Mouse (Mus musculus) heart, embryonic 11.5 days (tissue): ENCODE results near the gene Tpcn1. TPM values are rescaled to one million over a fixed set of nuclear protein-coding genes. Genes with fewer than 3 reads are reported as not detected.
A peak's percentile ranks its signal among the peaks of the same experiment; 100 is the strongest.

Experiments used
- ATAC-seq: fragments of 200-750 bp; cut with Nextera tagmentation; replicated peaks from 2 replicates; pipeline ENCODE4 v1.8.0; 2017; ENCODE audit warnings: moderate library complexity; ENCODE audit not compliant: insufficient number of reproducible peaks, low FRiP score, low TSS enrichment
- H3K27ac ChIP-seq: fragments of 300-500 bp; sonication (generic); 2 replicates; pipeline ENCODE4 v1.5.1; 2014; ENCODE audit warnings: mild to moderate bottlenecking, low read depth, low read length
- H3K27me3 ChIP-seq: fragments of 300-500 bp; sonication (generic); 2 replicates; pipeline ENCODE4 v1.6.1; 2014; ENCODE audit warnings: mild to moderate bottlenecking, low read length, mixed read lengths; ENCODE audit not compliant: control insufficient read depth, insufficient read depth
- H3K36me3 ChIP-seq: fragments of 300-500 bp; sonication (generic); 2 replicates; pipeline ENCODE4 v1.6.1; 2014; ENCODE audit warnings: mild to moderate bottlenecking, low read length, moderate library complexity, mixed read lengths; ENCODE audit not compliant: control insufficient read depth, insufficient read depth
- H3K4me1 ChIP-seq: fragments of 300-500 bp; sonication (generic); 2 replicates; pipeline ENCODE4 v1.6.1; 2014; ENCODE audit warnings: low read length; ENCODE audit not compliant: control insufficient read depth, insufficient read depth
- H3K4me2 ChIP-seq: fragments of 300-500 bp; sonication (generic); 2 replicates; pipeline ENCODE4 v1.6.1; 2014; ENCODE audit warnings: mild to moderate bottlenecking, moderate library complexity
- H3K4me3 ChIP-seq: fragments of 300-500 bp; sonication (generic); 2 replicates; pipeline ENCODE4 v1.5.1; 2014; ENCODE audit warnings: low read depth, low read length
- H3K9ac ChIP-seq: fragments of 300-500 bp; sonication (generic); 2 replicates; pipeline ENCODE4 v1.6.1; 2014; ENCODE audit warnings: mild to moderate bottlenecking, low read depth, low read length, moderate library complexity
- H3K9me3 ChIP-seq: fragments of 300-500 bp; sonication (generic); replicated peaks from 2 replicates; pipeline ENCODE4 v1.6.1; 2016; ENCODE audit warnings: low read length; ENCODE audit not compliant: control insufficient read depth
- WGBS: fragments of 180-500 bp; shearing (Covaris S2); extraction: QIAGEN DNeasy Blood & Tissue Kit; methylation state at CpG from one replicate; pipeline ENCODE4 v1.1.7; 2014; ENCODE audit not compliant: insufficient replicate concordance; 5-methylcytosine and 5-hydroxymethylcytosine counted together
- polyA plus RNA-seq: library from polyadenylated mRNA; unstranded; fragments of >200 nt; fragmentation: Nextera tagmentation; extraction: Ambion mirVana; gene quantifications from 2 replicates; pipeline ENCODE4 v1.2.1, GENCODE M21; 2014

The Tpcn1 gene
- polyA plus RNA-seq, 1 experiment from 2014 or later = 19.1 TPM

- Histone ChIP-seq H3K27me3 (peaks cover 3% of the 10 kb centered on the region; the same call in 1 of the 2 replicates), H3K4me3 (no peak overlapping the region), H3K36me3 (no peaks in the 10 kb centered on the region), H3K9me3 (no peaks in the 10 kb centered on the region), H3K27ac (no peak overlapping the region), H3K4me1 (peaks cover 8% of the 10 kb centered on the region; the same call in 1 of the 2 replicates), H3K4me2 (no peak overlapping the region), H3K9ac (no peak overlapping the region)
- 58% methylated on average over 7 of the region's 7 CpGs for WGBS
- ATAC-seq = no peak
Measured at GRCm38 (mm10) chr5:120592141-120592540, 3.7 kb upstream of the Tpcn1 start.

- Histone ChIP-seq H3K4me3 (no peak overlapping the region), H3K4me1 (peaks cover 18% of the 10 kb centered on the region), H3K27me3 (no peaks in the 10 kb centered on the region), H3K9ac (no peak overlapping the region), H3K4me2 (no peak overlapping the region), H3K36me3 (no peaks in the 10 kb centered on the region), H3K27ac (no peak overlapping the region), H3K9me3 (no peaks in the 10 kb centered on the region)
- no peak for ATAC-seq
- WGBS = 66% methylated on average over 16 of the region's 16 CpGs
Measured at GRCm38 (mm10) chr5:120590356-120591010, 2.0 kb upstream of the Tpcn1 start.

- ATAC-seq = no peak; the same call in none of the 2 replicates
- Histone ChIP-seq H3K9ac (peak overlapping the region; percentile 83), H3K27ac (peak overlapping the region; percentile 71), H3K36me3 (0 out of 2 replicates have a peak, but pooled peaks cover 2% of the 10 kb centered on the region), H3K27me3 (no peaks in the 10 kb centered on the region), H3K4me1 (peaks cover 20% of the 10 kb centered on the region), H3K9me3 (no peaks in the 10 kb centered on the region), H3K4me2 (peak overlapping the region; percentile 97), H3K4me3 (peak overlapping the region; percentile 87)
- 1% methylated on average over 29 of the region's 29 CpGs for WGBS
Measured at GRCm38 (mm10) chr5:120587940-120588568, 419 bp downstream of the Tpcn1 start.

- H3K4me1 ChIP-seq = peaks cover 20% of the 10 kb centered on the region
- no peaks in the 10 kb centered on the region for H3K9me3 ChIP-seq
- no peak for ATAC-seq
- H3K36me3 ChIP-seq = 0 out of 2 replicates have a peak, but pooled peaks cover 2% of the 10 kb centered on the region
- H3K27ac ChIP-seq = peak overlapping the region; percentile 71
- H3K4me3 ChIP-seq = peak overlapping the region; percentile 87
- peak overlapping the region; percentile 83 for H3K9ac ChIP-seq
- WGBS = 19% methylated on average over 9 of the region's 9 CpGs
- no peaks in the 10 kb centered on the region for H3K27me3 ChIP-seq
- peak overlapping the region; percentile 97 for H3K4me2 ChIP-seq
Measured at GRCm38 (mm10) chr5:120587616-120587926, 902 bp downstream of the Tpcn1 start.

- Histone ChIP-seq H3K4me2 (peak overlapping the region; percentile 97), H3K27ac (peak overlapping the region; percentile 63), H3K4me3 (peak overlapping the region; percentile 87), H3K36me3 (0 out of 2 replicates have a peak, but pooled peaks cover 2% of the 10 kb centered on the region), H3K9me3 (no peaks in the 10 kb centered on the region), H3K27me3 (no peaks in the 10 kb centered on the region), H3K9ac (peak overlapping the region; percentile 52), H3K4me1 (peaks cover 24% of the 10 kb centered on the region)
- 7% methylated on average over 17 of the region's 17 CpGs for WGBS
- ATAC-seq = no peak
Measured at GRCm38 (mm10) chr5:120586741-120587615, 1.5 kb downstream of the Tpcn1 start.

- Histone ChIP-seq H3K9ac (no peak overlapping the region), H3K36me3 (peaks cover 4% of the 10 kb centered on the region; the same call in 1 of the 2 replicates), H3K27me3 (no peaks in the 10 kb centered on the region), H3K27ac (no peak overlapping the region), H3K9me3 (no peaks in the 10 kb centered on the region), H3K4me2 (no peak overlapping the region), H3K4me3 (no peak overlapping the region), H3K4me1 (peaks cover 25% of the 10 kb centered on the region)
- WGBS = 46% methylated on average over 15 of the region's 15 CpGs
- ATAC-seq = no peak
Measured at GRCm38 (mm10) chr5:120584968-120585367, 3.5 kb downstream of the Tpcn1 start.

- H3K9ac ChIP-seq = no peak overlapping the region
- no peak for ATAC-seq
- H3K27me3 ChIP-seq = no peaks in the 10 kb centered on the region
- WGBS = 94% methylated on average over 4 of the region's 4 CpGs
- H3K36me3 ChIP-seq = peaks cover 4% of the 10 kb centered on the region; the same call in 1 of the 2 replicates
- no peaks in the 10 kb centered on the region for H3K9me3 ChIP-seq
- no peak overlapping the region for H3K4me2 ChIP-seq
- H3K4me3 ChIP-seq = no peak overlapping the region
- peaks cover 33% of the 10 kb centered on the region for H3K4me1 ChIP-seq
- H3K27ac ChIP-seq = no peak overlapping the region
Measured at GRCm38 (mm10) chr5:120583511-120583910, 5.0 kb downstream of the Tpcn1 start.

- Histone ChIP-seq H3K36me3 (peaks cover 4% of the 10 kb centered on the region; the same call in 1 of the 2 replicates), H3K4me1 (peaks cover 36% of the 10 kb centered on the region), H3K9me3 (no peaks in the 10 kb centered on the region), H3K4me2 (no peak overlapping the region), H3K4me3 (no peak overlapping the region), H3K27me3 (no peaks in the 10 kb centered on the region), H3K9ac (no peak overlapping the region), H3K27ac (no peak overlapping the region; the same call in 1 of the 2 replicates)
- WGBS = 61% methylated on average over 9 of the region's 9 CpGs
- ATAC-seq = no peak
Measured at GRCm38 (mm10) chr5:120582002-120582401, 6.5 kb downstream of the Tpcn1 start.
